Mouse (Mus musculus) megakaryocyte progenitor cell, adult 5-6 weeks (primary cell): ENCODE results near the gene Vmn1r5. TPM values are rescaled to one million over a fixed set of nuclear protein-coding genes. Genes with fewer than 3 reads are reported as not detected.
A peak's percentile ranks its signal among the peaks of the same experiment; 100 is the strongest.
"Not testable (repeated sequence)": the region's sequence is repeated elsewhere in the genome, so short reads cannot be mapped to it uniquely, and the experiment has no call there.

Source experiments
- ATAC-seq: replicated peaks from 2 replicates; pipeline ENCODE4 v1.8.0; 2016; ENCODE audit warnings: mild to moderate bottlenecking, moderate TSS enrichment, inconsistent platforms; ENCODE audit not compliant: poor library complexity
- total RNA-seq, 2 experiments: library from RNA; stranded (forward) in 1 of 2; stranded (reverse) in 1 of 2; fragments of 157-497, 149-512 nt in 1 of 2; fragments of 200-1000 nt in 1 of 2; gene quantifications; 2 replicates each; pipeline versions ENCODE4 v1.2.3 to v1.2.4; 2015 to 2017

Gene Vmn1r5
- total RNA-seq (2015) = not detected in 2 replicates
- not detected in 2 replicates for total RNA-seq (2017)

GRCm38 (mm10) chr6:56969973-56970372, at the start of gene Vmn1r5:
Gene Vmn1r5, plus strand, starts transcription at chr6:56970273.
- ATAC-seq = no peak

GRCm38 (mm10) chr6:56923331-56923725, 46.7 kb upstream of the Vmn1r5 start:
- peak; percentile 30 for ATAC-seq

- peak; percentile 80 for ATAC-seq
Observed at GRCm38 (mm10) chr6:56923726-56924707, 46.1 kb upstream of the Vmn1r5 start, which contains the start of the genes Nt5c3 and Vmn1r4. Gene Nt5c3, minus strand, starts transcription at chr6:56923932. Gene Vmn1r4, plus strand, starts transcription at chr6:56924015.

- ATAC-seq = no peak
Observed at GRCm38 (mm10) chr6:56931648-56932415, 38.2 kb upstream of the Vmn1r5 start.

GRCm38 (mm10) chr6:56932464-56932863, 37.6 kb upstream of the Vmn1r5 start:
- ATAC-seq = no peak

- 0 out of 2 replicates have a peak, but pooled peaks have one; percentile 23 for ATAC-seq
Observed at GRCm38 (mm10) chr6:56934366-56934765, 35.7 kb upstream of the Vmn1r5 start.

GRCm38 (mm10) chr6:56956436-56956835, 13.6 kb upstream of the Vmn1r5 start:
- no peak for ATAC-seq

GRCm38 (mm10) chr6:56996943-56997342, 26.9 kb downstream of the Vmn1r5 start, which contains the start of gene Vmn1r6:
Gene Vmn1r6, plus strand, starts transcription at chr6:56997243.
- ATAC-seq = no peak

- not testable (repeated sequence) for ATAC-seq
Observed at GRCm38 (mm10) chr6:57025224-57025623, 55.2 kb downstream of the Vmn1r5 start, which contains the start of gene Vmn1r7. Gene Vmn1r7, minus strand, starts transcription at chr6:57025324.

- no peak for ATAC-seq
Observed at GRCm38 (mm10) chr6:57031984-57032383, 61.9 kb downstream of the Vmn1r5 start, which contains the start of gene Vmn1r8. Gene Vmn1r8, plus strand, starts transcription at chr6:57032284.

- ATAC-seq = peak; percentile 84
Observed at GRCm38 (mm10) chr6:57034674-57035073, 64.6 kb downstream of the Vmn1r5 start.

Other genes with a start within 250 kb of the Vmn1r5 start
- 32.0 and 32.6 TPM in 2 replicates for gene Kbtbd2, start 172.5 kb upstream of the Vmn1r5 start, total RNA-seq (2015)
- gene Kbtbd2, start 172.5 kb upstream of the Vmn1r5 start, total RNA-seq (2017) = 32.5 and 33.5 TPM in 2 replicates
- gene Fkbp9, start 138.2 kb upstream of the Vmn1r5 start, total RNA-seq (2015) = 4.3 and 5.1 TPM in 2 replicates
- 11.6 and 12.1 TPM in 2 replicates for gene Fkbp9, start 138.2 kb upstream of the Vmn1r5 start, total RNA-seq (2017)
- gene Nt5c3, start 46.3 kb upstream of the Vmn1r5 start, total RNA-seq (2015) = 87.8 and 89.5 TPM in 2 replicates
- 51.0 and 57.2 TPM in 2 replicates for gene Nt5c3, start 46.3 kb upstream of the Vmn1r5 start, total RNA-seq (2017)
- gene Vmn1r4, start 46.3 kb upstream of the Vmn1r5 start, total RNA-seq (2015) = 0.29 and 0.37 TPM in 2 replicates
- gene Vmn1r4, start 46.3 kb upstream of the Vmn1r5 start, total RNA-seq (2017) = 0.54 and 0.58 TPM in 2 replicates
- gene Vmn1r6, start 27.0 kb downstream of the Vmn1r5 start, total RNA-seq (2015) = not detected in 2 replicates
- gene Vmn1r6, start 27.0 kb downstream of the Vmn1r5 start, total RNA-seq (2017) = not detected in 2 replicates
- gene Vmn1r7, start 55.1 kb downstream of the Vmn1r5 start, total RNA-seq (2015) = not detected in 2 replicates
- gene Vmn1r7, start 55.1 kb downstream of the Vmn1r5 start, total RNA-seq (2017) = not detected in 2 replicates
- not detected in 2 replicates for gene Vmn1r8, start 62.0 kb downstream of the Vmn1r5 start, total RNA-seq (2015)
- gene Vmn1r8, start 62.0 kb downstream of the Vmn1r5 start, total RNA-seq (2017) = not detected in 2 replicates
- gene Vmn1r9, start 96.5 kb downstream of the Vmn1r5 start, total RNA-seq (2015) = not detected in 2 replicates
- not detected in 2 replicates for gene Vmn1r9, start 96.5 kb downstream of the Vmn1r5 start, total RNA-seq (2017)
- gene Vmn1r10, start 139.2 kb downstream of the Vmn1r5 start, total RNA-seq (2015) = not detected in 2 replicates
- gene Vmn1r10, start 139.2 kb downstream of the Vmn1r5 start, total RNA-seq (2017) = not detected in 2 replicates
- gene Vmn1r11, start 163.2 kb downstream of the Vmn1r5 start, total RNA-seq (2015) = not detected in 2 replicates
- gene Vmn1r11, start 163.2 kb downstream of the Vmn1r5 start, total RNA-seq (2017) = not detected in 2 replicates
- not detected in 2 replicates for gene Vmn1r12, start 186.6 kb downstream of the Vmn1r5 start, total RNA-seq (2015)
- gene Vmn1r12, start 186.6 kb downstream of the Vmn1r5 start, total RNA-seq (2017) = not detected in 2 replicates
- gene Vmn1r13, start 233.0 kb downstream of the Vmn1r5 start, total RNA-seq (2015) = not detected in 2 replicates
- gene Vmn1r13, start 233.0 kb downstream of the Vmn1r5 start, total RNA-seq (2017) = not detected in 2 replicates